In the genomic region with DNA sequence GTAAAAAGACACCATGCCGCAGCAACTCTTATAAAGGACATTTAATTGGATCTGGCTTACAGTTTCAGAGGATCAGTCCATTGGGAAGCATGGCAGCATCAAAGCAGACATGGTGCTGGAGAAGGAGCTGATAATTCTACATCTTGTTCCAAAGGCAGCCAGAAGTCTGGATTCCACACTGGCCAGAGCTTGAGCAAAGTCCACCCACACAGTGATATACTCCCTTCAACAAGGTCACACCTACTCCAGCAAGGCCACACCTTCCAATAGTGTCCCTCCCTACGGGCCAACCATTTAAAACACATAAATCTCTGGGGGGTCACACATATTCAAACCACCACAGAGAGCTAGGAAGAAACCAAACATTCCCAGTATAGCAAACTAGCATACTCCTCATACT, we compare ENCODE assay signal across 29 mouse cellular contexts. TPM values are rescaled to one million over a fixed set of nuclear protein-coding genes. Genes with fewer than 3 reads are reported as not detected.
"Had no signal": no experiment of that assay in that cellular context is flagged by ENCODE, and none has a peak within 500 bp of the region (broad histone marks: within the 10 kb centered on the region; RNA-seq: fewer than 3 reads in every experiment).

No protein-coding gene starts in this region.

- H3K27me3 ChIP-seq: limb, embryonic 12.5 days; limb, embryonic 15.5 days; liver, embryonic 13.5 days; neural tube, embryonic 12.5 days; neural tube, embryonic 15.5 days had no signal

- H3K9me3 ChIP-seq: limb, embryonic 12.5 days; limb, embryonic 15.5 days; liver, embryonic 13.5 days; neural tube, embryonic 12.5 days; neural tube, embryonic 15.5 days had no signal

- H3K9ac ChIP-seq: limb, embryonic 12.5 days; limb, embryonic 15.5 days; liver, embryonic 13.5 days; neural tube, embryonic 12.5 days; neural tube, embryonic 15.5 days had no signal

- H3K4me1 ChIP-seq: limb, embryonic 15.5 days; liver, embryonic 13.5 days; neural tube, embryonic 15.5 days had no signal

- H3K4me2 ChIP-seq: limb, embryonic 12.5 days; limb, embryonic 15.5 days; liver, embryonic 13.5 days; midbrain, embryonic 11.5 days; neural tube, embryonic 12.5 days; neural tube, embryonic 15.5 days had no signal

- H3K27ac ChIP-seq: kidney, postnatal 0 days; limb, embryonic 12.5 days; limb, embryonic 15.5 days; liver, embryonic 13.5 days; neural tube, embryonic 12.5 days; neural tube, embryonic 15.5 days; stomach, postnatal 0 days had no signal

- H3K4me3 ChIP-seq: limb, embryonic 12.5 days; limb, embryonic 15.5 days; liver, embryonic 13.5 days; neural tube, embryonic 12.5 days; neural tube, embryonic 15.5 days had no signal

- DNase-seq: kidney, postnatal 25 days; left cerebral cortex, postnatal 4 days; liver, embryonic 13.5 days; lung, adult 2 months; lung, postnatal 14 days; lung, postnatal 4 days; midbrain, embryonic 14.5 days; right cerebral cortex, adult 18-20 months; right cerebral cortex, postnatal 14 days; right cerebral cortex, postnatal 4 days; thymus, adult 2 months; thymus, postnatal 14 days; thymus, postnatal 4 days had no signal

- H3K36me3 ChIP-seq: neural tube, embryonic 15.5 days had no signal

RNA-seq across cellular contexts. Expression of gene Gm17304, which starts 3.3 kb away (rescaled TPM):
- total RNA-seq: layer of hippocampus, adult 18-20 months; layer of hippocampus, postnatal 14 days; left cerebral cortex, adult 8-10 months; left cerebral cortex, postnatal 14 days; left cerebral cortex, postnatal 4 days; megakaryocyte progenitor cell, adult 5-6 weeks; megakaryocyte-erythroid progenitor cell, adult 5-6 weeks had no signal
- polyA plus RNA-seq: kidney, postnatal 0 days; limb, embryonic 12.5 days; limb, embryonic 15.5 days; liver, embryonic 13.5 days; liver, embryonic 16.5 days; lung, adult 2 months; lung, embryonic 16.5 days; midbrain, embryonic 11.5 days; midbrain, embryonic 14.5 days; neural tube, embryonic 12.5 days; neural tube, embryonic 15.5 days; stomach, embryonic 14.5 days; stomach, postnatal 0 days; thymus, adult 2 months had no signal
